Mouse (Mus musculus) heart, embryonic 14.5 days (tissue): ENCODE data around the gene Irs2. TPM values are rescaled to one million over a fixed set of nuclear protein-coding genes. Genes with fewer than 3 reads are reported as not detected.

ENCODE experiments used
- ATAC-seq: fragments of 200-750 bp; cut with Nextera tagmentation; 2 replicates; pipeline ENCODE4 v1.8.0; 2017; ENCODE audit warnings: low read depth, moderate TSS enrichment; ENCODE audit not compliant: insufficient number of reproducible peaks, insufficient read depth, low FRiP score
- H3K27ac ChIP-seq, 2 experiments: fragments of 200-500 bp in 1 of 2; fragments of 300-500 bp in 1 of 2; sonication (generic) in 1 of 2; replicated peaks in 1 of 2; 2 replicates each; pipeline ENCODE4 v1.5.1; 2012 to 2014; ENCODE audit warnings: low read depth in 2 of 2, low read length in 2 of 2, control low read depth in 1 of 2, mild to moderate bottlenecking in 1 of 2, mixed read lengths in 1 of 2; ENCODE audit not compliant: control insufficient read depth in 1 of 2, insufficient read depth in 1 of 2
- H3K27me3 ChIP-seq: fragments of 300-500 bp; sonication (generic); 2 replicates; pipeline ENCODE4 v1.6.1; 2014; ENCODE audit warnings: mild to moderate bottlenecking, low read length, control low read depth; ENCODE audit not compliant: control insufficient read depth, insufficient read depth
- H3K36me3 ChIP-seq: fragments of 300-500 bp; sonication (generic); 2 replicates; pipeline ENCODE4 v1.6.1; 2014; ENCODE audit warnings: mild to moderate bottlenecking, control low read depth, low read length, mixed read lengths; ENCODE audit not compliant: control insufficient read depth, insufficient read depth
- H3K4me1 ChIP-seq, 2 experiments: fragments of 200-500 bp in 1 of 2; fragments of 300-500 bp in 1 of 2; sonication (generic) in 1 of 2; 2 replicates each; pipeline ENCODE4 v1.6.1; 2012 to 2014; ENCODE audit warnings: low read length in 2 of 2, control low read depth in 1 of 2, mixed read lengths in 1 of 2; ENCODE audit not compliant: control insufficient read depth in 2 of 2, insufficient read depth in 2 of 2
- H3K4me2 ChIP-seq: fragments of 300-500 bp; sonication (generic); 2 replicates; pipeline ENCODE4 v1.6.1; 2014; ENCODE audit warnings: mild to moderate bottlenecking, low read length
- H3K4me3 ChIP-seq, 2 experiments: fragments of 200-500 bp in 1 of 2; fragments of 300-500 bp in 1 of 2; sonication (generic) in 1 of 2; 2 replicates each; pipeline ENCODE4 v1.5.1; 2012 to 2014; ENCODE audit warnings: low read length in 2 of 2, mild to moderate bottlenecking in 2 of 2, control low read depth in 1 of 2, low read depth in 1 of 2, moderate library complexity in 1 of 2; ENCODE audit not compliant: control insufficient read depth in 1 of 2, insufficient read depth in 1 of 2
- H3K9ac ChIP-seq: fragments of 300-500 bp; sonication (generic); 2 replicates; pipeline ENCODE4 v1.6.1; 2014; ENCODE audit warnings: mild to moderate bottlenecking, low read length
- H3K9me3 ChIP-seq: fragments of 300-500 bp; sonication (generic); 2 replicates; pipeline ENCODE4 v1.6.1; 2016; ENCODE audit warnings: low read length, control low read depth; ENCODE audit not compliant: control insufficient read depth
- WGBS: fragments of 180-500 bp; shearing (Covaris S2); extraction: QIAGEN DNeasy Blood & Tissue Kit; methylation state at CpG from one replicate; pipeline ENCODE4 v1.1.7; 2014; 5-methylcytosine and 5-hydroxymethylcytosine counted together
- polyA plus RNA-seq: library from polyadenylated mRNA; unstranded; fragments of >200 nt; fragmentation: Nextera tagmentation; extraction: Ambion mirVana; gene quantifications from 2 replicates; pipeline ENCODE4 v1.2.1, GENCODE M21; 2014

The Irs2 gene
- polyA plus RNA-seq, 1 experiment from 2014 or later: 4.5 TPM

- H3K4me3 ChIP-seq: no peak overlapping the region
- WGBS: 81% methylated on average over 9 of the region's 9 CpGs
- no peaks in the 10 kb centered on the region for H3K9me3 ChIP-seq
- ATAC-seq: no peak
- no peaks in the 10 kb centered on the region for H3K36me3 ChIP-seq
- peaks cover 25% of the 10 kb centered on the region for H3K27me3 ChIP-seq
- peaks cover 4 to 8% of the 10 kb centered on the region in 2 experiments for H3K4me1 ChIP-seq
- H3K4me2 ChIP-seq: no peak overlapping the region
- H3K9ac ChIP-seq: no peak overlapping the region
- H3K27ac ChIP-seq: no peak overlapping the region
Measured at GRCm38 (mm10) chr8:10936646-10937045, 71.6 kb downstream of the Irs2 start.

DNA sequence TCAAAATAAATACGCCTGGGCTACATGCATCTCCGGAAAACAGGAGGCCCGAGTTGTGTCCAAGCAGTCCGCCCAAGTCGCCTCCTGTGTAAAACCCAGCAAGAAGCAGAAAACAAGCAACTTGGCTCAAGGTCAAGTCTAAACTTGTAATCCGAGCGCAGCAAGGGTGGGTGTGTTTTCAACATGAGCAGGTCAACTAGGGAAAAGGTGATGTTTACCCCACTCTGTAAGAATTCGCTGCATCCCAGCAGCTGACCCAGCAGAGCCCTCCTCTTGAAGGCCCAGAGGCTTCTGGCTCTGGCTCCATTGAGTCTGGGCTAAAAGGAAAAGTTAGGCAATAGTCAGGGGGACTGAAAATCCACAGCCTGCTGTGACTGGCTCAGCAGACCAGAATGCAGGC lies 73.0 kb downstream of the Irs2 start:
- no peak for ATAC-seq
- H3K4me1 ChIP-seq: peaks cover 4 to 8% of the 10 kb centered on the region in 2 experiments
- no peaks in the 10 kb centered on the region for H3K36me3 ChIP-seq
- H3K27ac ChIP-seq: no peak overlapping the region
- peaks cover 20% of the 10 kb centered on the region for H3K27me3 ChIP-seq
- no peak overlapping the region for H3K9ac ChIP-seq
- no peak overlapping the region for H3K4me3 ChIP-seq
- H3K4me2 ChIP-seq: no peak overlapping the region
- WGBS: 85% methylated on average over 8 of the region's 8 CpGs
- H3K9me3 ChIP-seq: no peaks in the 10 kb centered on the region
